Mouse (Mus musculus): Measurements from ENCODE around the gene Olfr1440. TPM values are rescaled to one million over a fixed set of nuclear protein-coding genes. Genes with fewer than 3 reads are reported as not detected.

Olfr1440 gene
- not detected in 2 replicates for total RNA-seq (2012; rRNA removed)

GRCm38 (mm10) chr19:12386979-12387378, at the start of gene Olfr1440:
Gene Olfr1440, plus strand, starts transcription at chr19:12387279.
- Histone ChIP-seq H3K27ac (ENCODE audit: insufficient read depth, low read depth, low read length, poor library complexity, severe bottlenecking) (no peak within 1 kb of the TSS), H3K36me3 (ENCODE audit: control insufficient read depth, insufficient read depth, low read length, poor library complexity, severe bottlenecking) (no peaks in the 10 kb centered on the region), H3K4me1 (ENCODE audit: control insufficient read depth in 2 of 2, insufficient read depth in 2 of 2, low read length in 2 of 2, poor library complexity in 1 of 2) (no peaks in the 10 kb centered on the region), H3K4me3 (ENCODE audit: insufficient read depth in 1 of 2, low read depth in 1 of 2, low read length in 2 of 2, poor library complexity in 1 of 2, severe bottlenecking in 1 of 2) (no peak within 1 kb of the TSS), H3K9me3 (ENCODE audit: control insufficient read depth, insufficient read depth, low read depth, low read length) (no peaks in the 10 kb centered on the region), H3K9ac (ENCODE audit: insufficient read depth, low read depth, low read length, poor library complexity, severe bottlenecking) (no peak within 1 kb of the TSS)
- TF ChIP-seq HCFC1 (IDR thresholded peaks at IDR 0.05; ENCODE audit: borderline replicate concordance, insufficient read depth, low read length) (no peak), ZNF384 (IDR thresholded peaks at IDR 0.05; ENCODE audit: low read depth, low read length) (no peak), ZC3H11A (IDR thresholded peaks at IDR 0.05; ENCODE audit: borderline replicate concordance, low read depth, low read length) (no peak), CHD2 (IDR thresholded peaks at IDR 0.05; ENCODE audit: low read depth, low read length) (no peak), MAFK (IDR thresholded peaks at IDR 0.05; ENCODE audit: insufficient read depth, low read depth, low read length) (no peak)
- no peak for DNase-seq (ENCODE audit: low read depth, low spot score)
- in situ Hi-C loops (cut with MboI; ENCODE audit: low sequenced_read_pairs in 2 of 2, unreplicated experiment in 2 of 2): no loop called here

- DNase-seq (ENCODE audit: low read depth, low spot score): no peak
- H3K9ac ChIP-seq (ENCODE audit: insufficient read depth, low read depth, low read length, poor library complexity, severe bottlenecking): no peak overlapping the region
- no peak overlapping the region for H3K4me3 ChIP-seq (ENCODE audit: insufficient read depth in 1 of 2, low read depth in 1 of 2, low read length in 2 of 2, poor library complexity in 1 of 2, severe bottlenecking in 1 of 2)
- no peaks in the 10 kb centered on the region for H3K36me3 ChIP-seq (ENCODE audit: control insufficient read depth, insufficient read depth, low read length, poor library complexity, severe bottlenecking)
- in situ Hi-C loops (cut with MboI; ENCODE audit: low sequenced_read_pairs in 2 of 2, unreplicated experiment in 2 of 2): no loop called here
- TF ChIP-seq MAFK (IDR thresholded peaks at IDR 0.05; ENCODE audit: insufficient read depth, low read depth, low read length) (no peak), ZNF384 (IDR thresholded peaks at IDR 0.05; ENCODE audit: low read depth, low read length) (no peak), ZC3H11A (IDR thresholded peaks at IDR 0.05; ENCODE audit: borderline replicate concordance, low read depth, low read length) (no peak), CHD2 (IDR thresholded peaks at IDR 0.05; ENCODE audit: low read depth, low read length) (no peak), HCFC1 (IDR thresholded peaks at IDR 0.05; ENCODE audit: borderline replicate concordance, insufficient read depth, low read length) (no peak)
- H3K4me1 ChIP-seq (ENCODE audit: control insufficient read depth in 2 of 2, insufficient read depth in 2 of 2, low read length in 2 of 2, poor library complexity in 1 of 2): no peaks in the 10 kb centered on the region
- H3K27ac ChIP-seq (ENCODE audit: insufficient read depth, low read depth, low read length, poor library complexity, severe bottlenecking): no peak overlapping the region
- no peaks in the 10 kb centered on the region for H3K9me3 ChIP-seq (ENCODE audit: control insufficient read depth, insufficient read depth, low read depth, low read length)
These were observed 14.1 kb upstream of the Olfr1440 start for GRCm38 (mm10) chr19:12373004-12373403.

GRCm38 (mm10) chr19:12374465-12375025, 12.5 kb upstream of the Olfr1440 start:
- H3K4me3 ChIP-seq (ENCODE audit: insufficient read depth in 1 of 2, low read depth in 1 of 2, low read length in 2 of 2, poor library complexity in 1 of 2, severe bottlenecking in 1 of 2): no peak overlapping the region
- no peak overlapping the region for H3K9ac ChIP-seq (ENCODE audit: insufficient read depth, low read depth, low read length, poor library complexity, severe bottlenecking)
- TF ChIP-seq CHD2 (IDR thresholded peaks at IDR 0.05; ENCODE audit: low read depth, low read length) (no peak), HCFC1 (IDR thresholded peaks at IDR 0.05; ENCODE audit: borderline replicate concordance, insufficient read depth, low read length) (no peak), ZC3H11A (IDR thresholded peaks at IDR 0.05; ENCODE audit: borderline replicate concordance, low read depth, low read length) (no peak), MAFK (IDR thresholded peaks at IDR 0.05; ENCODE audit: insufficient read depth, low read depth, low read length) (no peak), ZNF384 (IDR thresholded peaks at IDR 0.05; ENCODE audit: low read depth, low read length) (no peak)
- H3K27ac ChIP-seq (ENCODE audit: insufficient read depth, low read depth, low read length, poor library complexity, severe bottlenecking): no peak overlapping the region
- H3K9me3 ChIP-seq (ENCODE audit: control insufficient read depth, insufficient read depth, low read depth, low read length): no peaks in the 10 kb centered on the region
- DNase-seq (ENCODE audit: low read depth, low spot score): no peak
- no peaks in the 10 kb centered on the region for H3K4me1 ChIP-seq (ENCODE audit: control insufficient read depth in 2 of 2, insufficient read depth in 2 of 2, low read length in 2 of 2, poor library complexity in 1 of 2)
- no peaks in the 10 kb centered on the region for H3K36me3 ChIP-seq (ENCODE audit: control insufficient read depth, insufficient read depth, low read length, poor library complexity, severe bottlenecking)
- in situ Hi-C loops (cut with MboI; ENCODE audit: low sequenced_read_pairs in 2 of 2, unreplicated experiment in 2 of 2): no loop called here

- H3K9me3 ChIP-seq (ENCODE audit: control insufficient read depth, insufficient read depth, low read depth, low read length): no peaks in the 10 kb centered on the region
- H3K27ac ChIP-seq (ENCODE audit: insufficient read depth, low read depth, low read length, poor library complexity, severe bottlenecking): no peak overlapping the region
- H3K4me3 ChIP-seq (ENCODE audit: insufficient read depth in 1 of 2, low read depth in 1 of 2, low read length in 2 of 2, poor library complexity in 1 of 2, severe bottlenecking in 1 of 2): no peak overlapping the region
- no peaks in the 10 kb centered on the region for H3K36me3 ChIP-seq (ENCODE audit: control insufficient read depth, insufficient read depth, low read length, poor library complexity, severe bottlenecking)
- H3K9ac ChIP-seq (ENCODE audit: insufficient read depth, low read depth, low read length, poor library complexity, severe bottlenecking): no peak overlapping the region
- TF ChIP-seq ZC3H11A (IDR thresholded peaks at IDR 0.05; ENCODE audit: borderline replicate concordance, low read depth, low read length) (no peak), HCFC1 (IDR thresholded peaks at IDR 0.05; ENCODE audit: borderline replicate concordance, insufficient read depth, low read length) (no peak), CHD2 (IDR thresholded peaks at IDR 0.05; ENCODE audit: low read depth, low read length) (no peak), ZNF384 (IDR thresholded peaks at IDR 0.05; ENCODE audit: low read depth, low read length) (no peak), MAFK (IDR thresholded peaks at IDR 0.05; ENCODE audit: insufficient read depth, low read depth, low read length) (no peak)
- in situ Hi-C loops (cut with MboI; ENCODE audit: low sequenced_read_pairs in 2 of 2, unreplicated experiment in 2 of 2): loop anchor here (10.0 to 25.0 kb wide), 2 partner anchors 276 to 279 kb away; no protein-coding TSS in a partner anchor
- no peak for DNase-seq (ENCODE audit: low read depth, low spot score)
- H3K4me1 ChIP-seq (ENCODE audit: control insufficient read depth in 2 of 2, insufficient read depth in 2 of 2, low read length in 2 of 2, poor library complexity in 1 of 2): no peaks in the 10 kb centered on the region
These were observed 26.7 kb downstream of the Olfr1440 start for GRCm38 (mm10) chr19:12413737-12414136.
